Mouse (Mus musculus) 3134 (cell line): Measurements from ENCODE around the gene Atm.

Experiments
- DNase-seq: peaks from one replicate; pipeline ENCODE4 v3.0.0-alpha.2; 2011; ENCODE audit warnings: low spot score; ENCODE audit not compliant: insufficient read length; ENCODE audit errors: extremely low read depth

Gene Atm

DNA sequence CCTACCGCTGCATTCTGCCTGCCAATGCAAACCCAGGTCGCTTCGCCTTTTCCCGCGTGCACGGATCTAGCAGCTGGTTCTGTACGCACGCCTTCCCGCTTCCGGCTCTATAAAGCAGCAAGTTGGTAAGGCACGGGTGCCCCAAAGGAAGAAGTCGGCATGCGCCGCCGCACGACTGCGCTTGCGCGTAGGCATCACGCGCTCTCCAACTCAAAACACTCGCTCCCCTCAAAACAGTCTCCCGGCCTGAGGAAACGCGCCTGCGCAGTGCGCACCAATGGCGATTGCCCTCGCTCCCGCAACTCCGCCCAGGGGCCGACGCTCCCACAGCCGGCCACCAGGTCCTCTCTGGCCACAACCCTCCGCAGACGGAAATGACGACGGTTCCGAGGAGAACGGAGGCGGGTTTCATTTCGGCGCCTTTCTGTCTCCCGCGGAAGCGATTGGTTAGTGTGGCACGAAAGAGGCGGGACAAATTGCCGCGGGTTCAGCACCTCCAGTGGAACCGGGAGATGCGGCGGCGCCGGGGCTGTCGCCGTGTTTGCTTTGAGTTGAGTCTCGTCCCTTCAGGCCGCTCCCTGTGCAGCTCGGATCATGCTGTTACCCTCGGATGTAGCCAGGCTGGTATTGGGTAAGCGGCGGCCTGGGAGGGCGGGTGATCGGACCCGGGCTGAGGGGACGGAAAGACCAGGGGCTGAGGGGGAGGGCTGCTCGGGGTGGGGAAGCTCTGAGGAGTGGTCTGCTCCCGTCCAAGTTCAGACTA, at the start of gene Atm, which contains the start of gene Npat:
TSS of gene Atm (minus strand) at position 183 of the 763 bp plus-strand sequence.
TSS of gene Npat (plus strand) at position 490 of the 763 bp plus-strand sequence.
- DNase-seq: peak; percentile 100

DNA sequence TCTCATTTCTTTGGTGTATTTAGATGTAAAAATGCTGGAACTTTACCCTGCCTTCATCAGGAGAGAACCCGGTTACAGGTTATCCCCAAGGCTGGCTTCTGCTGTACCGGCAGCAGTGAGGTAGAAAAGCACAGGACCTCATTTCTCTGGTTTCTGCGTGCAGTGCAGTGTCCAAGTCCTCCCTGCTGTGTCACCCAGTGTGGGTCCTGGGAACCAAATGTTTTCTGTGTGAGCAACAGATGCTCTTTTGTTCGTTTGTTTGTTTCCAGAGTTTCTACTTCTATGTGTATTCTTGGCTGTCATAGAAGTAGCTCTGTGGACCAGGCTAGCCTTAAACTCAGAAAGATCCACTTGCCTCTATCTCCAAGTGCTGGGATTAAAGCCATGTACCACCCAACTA, 45.3 kb upstream of the Atm start:
- no peak for DNase-seq

DNA sequence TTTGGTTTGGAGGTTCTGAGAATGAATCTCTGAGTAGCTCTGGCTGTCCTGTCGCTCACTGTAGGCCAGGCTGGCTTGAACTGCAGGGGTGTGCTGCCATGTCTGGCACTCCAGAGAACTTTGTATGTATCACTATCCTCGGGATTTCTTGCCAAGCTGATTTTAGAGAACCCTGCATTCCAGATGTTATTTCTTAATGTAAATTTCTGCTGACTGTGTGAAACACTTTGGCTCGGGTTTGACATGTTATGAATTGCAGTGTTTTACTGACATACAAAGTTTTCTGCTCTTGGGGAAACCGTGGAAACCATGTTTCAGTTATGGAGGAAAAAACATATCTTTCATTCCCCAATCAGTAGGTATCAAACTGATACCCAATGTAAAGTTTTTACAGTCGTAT, 39.2 kb upstream of the Atm start:
- DNase-seq: no peak

DNA sequence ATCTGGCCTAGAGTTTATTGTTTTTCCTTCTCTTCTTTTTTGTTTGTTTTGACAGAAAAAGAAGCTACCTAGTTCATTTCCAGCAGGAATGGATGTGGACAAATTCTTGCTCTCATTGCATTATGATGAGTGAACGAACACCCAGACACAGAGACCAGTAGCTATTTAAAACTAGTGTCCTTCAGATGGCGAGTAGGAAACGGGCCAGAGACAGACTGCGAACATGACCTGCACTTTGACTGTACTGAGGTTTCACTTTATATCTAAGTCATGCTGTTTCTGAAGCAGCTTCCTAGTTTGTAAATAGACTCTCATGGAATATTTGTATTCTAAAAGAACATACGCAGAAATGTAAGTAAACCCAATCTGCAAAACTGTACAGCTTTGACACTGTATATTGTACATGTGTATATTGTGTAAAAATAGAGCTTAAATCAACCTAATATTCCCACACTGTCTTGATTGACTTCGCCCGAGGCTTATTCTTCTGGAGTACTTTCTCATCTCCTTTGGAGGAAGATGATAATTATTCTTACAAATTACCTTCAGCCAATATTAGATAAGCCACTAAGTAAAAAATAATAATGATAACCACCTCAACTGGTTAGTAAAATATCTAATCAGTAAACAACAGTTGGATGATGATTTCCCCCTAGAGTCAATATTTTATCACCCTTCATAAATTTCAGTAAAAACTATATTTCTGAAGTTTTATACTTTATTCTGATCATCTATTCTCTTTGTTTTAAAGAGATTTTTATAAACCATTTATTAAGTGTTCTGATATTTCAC, 36.2 kb upstream of the Atm start:
- no peak for DNase-seq

DNA sequence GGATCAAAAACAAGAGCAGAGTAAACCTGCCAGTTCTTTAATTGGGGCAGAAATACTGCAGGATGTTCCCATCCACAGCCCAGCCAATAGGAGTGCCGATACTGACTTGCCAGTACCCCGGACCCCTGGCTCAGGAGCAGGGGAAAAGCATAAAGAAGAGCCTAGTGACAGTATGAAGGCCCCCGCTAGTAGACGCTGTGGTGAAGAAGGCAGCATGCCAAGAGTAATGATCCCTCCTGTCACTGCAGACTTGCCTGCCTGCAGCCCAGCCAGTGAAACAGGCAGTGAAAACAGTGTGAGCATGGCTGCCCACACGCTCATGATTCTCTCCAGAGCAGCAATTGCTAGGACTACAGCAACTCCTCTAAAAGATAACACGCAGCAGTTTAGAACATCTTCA, 34.1 kb upstream of the Atm start:
- no peak for DNase-seq

DNA sequence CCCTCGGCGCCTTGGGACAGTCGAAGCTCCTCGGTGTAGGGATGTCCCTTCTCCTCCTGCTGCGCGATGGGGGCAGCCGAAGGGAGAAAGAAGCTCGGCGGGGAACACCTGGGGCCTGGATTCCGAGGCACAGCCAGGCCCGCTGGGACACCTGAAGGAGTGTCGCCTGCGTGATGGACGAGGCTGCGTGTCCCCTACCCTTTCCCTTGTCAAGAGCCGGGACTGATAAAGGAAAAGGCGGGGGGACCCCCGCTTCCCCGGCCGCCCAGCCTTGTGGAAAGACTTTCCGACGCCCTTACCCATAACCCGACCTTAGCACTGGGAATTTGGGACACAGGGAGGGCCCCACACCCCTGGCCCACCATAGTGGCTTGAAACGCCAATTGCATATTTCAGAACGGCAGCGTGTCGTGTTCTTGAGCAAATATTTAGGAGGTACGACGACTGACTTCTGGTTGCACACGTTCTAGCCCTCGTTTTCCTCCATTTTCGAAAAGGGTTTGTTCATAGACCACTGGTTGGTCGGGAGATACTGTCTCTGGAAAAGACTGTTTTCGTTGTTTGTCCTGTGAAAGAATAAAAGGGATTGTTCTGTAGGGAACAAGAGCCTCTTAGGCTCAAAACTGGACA, 911 bp upstream of the Atm start:
- DNase-seq: no peak

DNA sequence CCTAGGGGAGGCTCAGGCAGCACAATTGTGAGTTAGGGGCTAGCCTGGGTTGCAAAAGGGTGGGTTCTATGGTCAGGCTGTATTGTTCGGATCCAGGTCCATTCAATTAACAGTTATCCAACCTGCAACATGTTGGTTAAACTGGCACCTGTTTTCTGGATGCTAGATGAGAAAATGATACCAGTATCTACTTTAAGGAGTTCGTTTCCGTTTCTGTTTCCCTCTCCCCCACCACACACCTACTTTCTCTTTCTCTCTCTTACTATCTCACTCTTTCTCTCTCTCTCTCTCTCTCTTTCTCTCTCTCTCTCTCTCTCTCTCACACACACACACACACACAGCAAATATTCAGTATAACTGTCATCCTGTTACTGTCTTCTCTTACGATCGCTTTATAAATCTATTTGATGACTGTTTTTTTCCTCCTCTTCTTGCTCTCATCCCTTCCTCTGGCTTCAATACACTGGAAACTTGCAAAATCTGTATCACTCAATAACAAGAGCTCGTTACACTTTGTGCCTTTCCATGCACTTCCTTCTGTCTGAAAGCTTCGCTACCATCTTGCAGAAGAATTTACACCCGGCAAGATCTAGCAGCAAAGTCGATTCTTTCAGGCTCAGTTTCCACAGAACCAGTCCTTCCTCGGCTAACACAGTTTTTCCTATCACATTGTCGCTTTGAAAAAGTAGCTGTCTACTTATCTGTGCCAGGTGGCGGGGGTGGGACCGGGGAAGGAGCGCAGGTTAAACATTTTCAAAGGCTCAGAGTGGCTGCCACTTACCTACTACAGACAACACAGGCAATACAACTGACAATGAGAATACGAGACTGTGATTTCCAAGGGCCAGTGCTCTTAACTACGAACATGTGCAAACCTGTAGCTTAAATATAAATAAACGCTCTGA, 872 bp downstream of the Atm start:
- DNase-seq: peak; percentile 23

DNA sequence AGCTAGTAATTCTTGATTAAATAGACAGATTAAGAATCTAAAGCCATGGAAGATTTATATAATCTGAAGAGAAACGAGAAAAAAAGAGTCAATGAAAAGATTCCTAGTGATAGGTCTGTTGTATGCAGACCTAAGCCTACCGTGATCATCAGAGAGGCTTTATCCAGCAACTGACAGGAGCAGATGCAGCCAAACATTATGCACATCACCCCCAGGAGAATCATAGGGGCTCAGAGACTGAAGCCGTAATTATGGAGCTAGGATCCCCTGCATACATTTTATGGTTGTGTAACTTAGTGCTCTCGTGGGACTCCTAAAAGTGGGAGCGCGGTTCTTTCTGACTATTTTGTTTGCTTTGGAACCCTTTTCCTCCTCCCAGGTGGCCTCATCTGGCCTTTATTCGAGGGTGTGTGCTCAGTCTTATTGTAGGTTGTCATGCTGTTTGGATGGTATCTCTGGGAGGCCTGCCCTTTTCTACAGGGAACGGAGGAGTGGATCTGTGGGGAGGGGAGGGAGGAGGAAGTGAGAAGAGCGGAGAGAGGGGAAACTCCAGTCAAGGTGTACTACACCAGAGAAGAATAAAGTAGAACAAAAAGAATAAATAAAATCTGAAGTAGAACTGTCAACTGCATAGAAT, 19.0 kb downstream of the Atm start:
- DNase-seq: no peak

DNA sequence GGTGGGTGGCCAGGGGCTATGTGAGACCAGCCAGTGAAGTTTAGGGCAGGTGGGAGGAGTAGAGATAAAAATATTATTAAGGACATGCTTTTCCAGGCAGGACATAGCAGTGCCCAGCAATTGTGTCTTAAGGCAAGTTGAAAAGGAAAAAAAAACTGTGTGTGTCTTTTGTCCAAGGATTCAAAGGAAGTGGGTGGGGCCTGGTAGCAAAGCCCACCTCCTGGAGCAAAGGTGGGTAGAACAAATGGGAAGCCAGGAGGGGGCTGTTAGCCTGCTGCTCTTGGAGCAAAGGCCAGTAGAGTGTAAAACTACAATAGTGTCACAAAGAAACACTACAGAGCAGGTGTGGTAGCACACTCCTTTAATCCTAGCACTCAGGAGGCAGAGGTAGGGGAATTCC, 22.4 kb downstream of the Atm start:
- DNase-seq: no peak

DNA sequence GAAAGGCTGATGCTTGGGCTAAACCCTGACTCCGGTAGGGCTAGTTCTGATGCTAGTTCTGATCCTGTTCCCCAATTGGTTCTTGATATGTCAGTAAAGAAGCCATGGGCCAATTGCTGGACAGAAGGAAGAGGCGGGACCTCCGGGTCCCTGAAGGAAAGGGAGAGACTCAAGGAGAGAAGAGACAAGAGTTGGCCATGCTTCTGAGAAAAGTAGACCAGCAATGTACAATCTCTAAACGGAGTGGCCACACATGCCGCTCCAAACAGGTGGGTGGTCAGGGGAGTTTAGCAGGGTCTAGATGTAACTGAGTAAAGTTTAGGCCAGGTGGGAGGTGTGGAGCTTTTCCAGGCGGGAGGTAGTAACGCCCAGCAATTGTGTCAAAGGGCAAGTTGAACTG, 28.5 kb downstream of the Atm start:
- no peak for DNase-seq

DNA sequence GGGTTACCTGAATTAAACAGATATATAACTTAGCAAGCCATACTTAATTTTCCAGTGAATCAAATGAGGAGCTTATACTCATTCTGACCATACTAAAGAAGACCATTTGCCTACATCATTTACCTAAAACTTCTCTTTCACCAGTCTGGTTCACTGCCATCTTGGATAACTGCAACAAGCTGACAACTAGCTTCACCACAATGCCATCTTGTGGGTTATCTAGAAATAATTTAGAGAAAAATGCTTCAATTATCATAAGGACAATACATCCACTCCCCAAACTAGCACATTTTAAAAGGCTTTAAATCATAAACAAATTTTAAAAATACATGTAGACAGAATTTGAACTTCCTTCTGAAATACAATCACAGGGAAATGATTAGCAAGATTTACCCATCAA, 50.7 kb downstream of the Atm start:
- DNase-seq: no peak

DNA sequence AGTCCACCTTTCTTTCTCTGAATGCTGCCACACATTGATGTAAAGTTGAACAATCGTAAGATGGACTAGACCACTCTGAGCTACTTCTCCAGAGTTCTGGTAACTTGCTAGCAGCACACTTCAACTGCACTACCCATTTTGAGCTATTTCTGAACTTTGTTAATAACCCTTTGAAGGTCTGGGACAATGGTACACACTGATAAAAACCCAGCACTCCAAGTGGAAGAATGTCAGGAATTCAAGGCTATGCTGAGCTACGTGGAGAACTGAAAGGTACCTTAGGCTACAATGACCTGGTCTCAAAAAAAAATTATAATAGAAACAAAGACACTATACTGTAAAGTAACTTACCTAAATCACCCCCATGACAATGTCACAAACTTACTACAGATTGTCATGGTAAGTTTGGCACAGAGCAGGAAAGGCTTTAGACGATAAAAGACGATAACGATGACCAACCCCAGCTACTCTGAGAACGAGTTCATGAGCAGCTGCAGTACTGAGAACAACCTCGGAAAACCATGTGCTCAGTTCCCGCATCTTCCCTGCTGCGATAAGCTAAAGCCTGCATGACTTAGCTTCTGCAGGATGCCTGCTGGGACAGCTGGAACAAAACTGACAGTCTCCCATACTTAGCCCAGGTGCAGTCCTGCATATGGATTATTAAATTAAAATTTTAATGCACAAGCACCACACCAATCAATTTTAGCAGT, 63.6 kb downstream of the Atm start:
- DNase-seq: no peak

DNA sequence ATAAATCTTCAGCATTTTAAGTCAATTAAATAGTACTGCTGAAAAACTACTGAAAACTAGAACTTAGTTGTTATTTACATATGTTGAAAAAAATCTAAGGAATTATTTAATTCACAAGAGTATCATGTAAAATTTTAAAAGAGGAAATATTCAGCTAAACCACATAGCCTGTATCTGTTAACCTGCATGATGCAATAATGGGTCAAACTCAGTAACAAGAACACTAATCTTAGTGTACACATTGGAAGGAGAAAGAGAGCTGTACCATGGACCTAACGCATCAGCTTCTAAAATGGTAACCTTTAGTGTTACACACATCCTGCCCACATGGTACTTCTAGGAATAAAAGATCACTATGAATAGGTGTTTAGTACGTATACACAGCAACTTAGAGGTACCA, 84.5 kb downstream of the Atm start:
- DNase-seq: no peak

DNA sequence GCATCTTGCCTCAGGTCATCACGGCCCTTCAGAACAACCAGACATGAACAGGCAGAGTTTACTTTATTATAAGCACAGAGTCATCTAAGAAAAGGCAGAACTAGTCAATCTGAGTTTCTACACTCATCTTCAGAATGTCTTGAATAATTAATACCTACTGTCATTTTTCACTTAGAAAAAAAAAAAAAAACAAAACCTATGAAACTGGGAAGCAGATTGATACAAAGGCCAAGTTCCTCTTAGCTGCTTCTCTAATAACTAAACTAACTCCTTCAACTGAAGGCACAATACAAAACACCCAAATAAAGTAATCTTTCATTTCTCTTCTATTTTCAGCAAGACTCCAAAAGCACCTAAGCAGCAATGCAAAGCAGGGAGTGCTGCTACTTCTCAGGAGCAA, 85.9 kb downstream of the Atm start:
- DNase-seq: no peak

DNA sequence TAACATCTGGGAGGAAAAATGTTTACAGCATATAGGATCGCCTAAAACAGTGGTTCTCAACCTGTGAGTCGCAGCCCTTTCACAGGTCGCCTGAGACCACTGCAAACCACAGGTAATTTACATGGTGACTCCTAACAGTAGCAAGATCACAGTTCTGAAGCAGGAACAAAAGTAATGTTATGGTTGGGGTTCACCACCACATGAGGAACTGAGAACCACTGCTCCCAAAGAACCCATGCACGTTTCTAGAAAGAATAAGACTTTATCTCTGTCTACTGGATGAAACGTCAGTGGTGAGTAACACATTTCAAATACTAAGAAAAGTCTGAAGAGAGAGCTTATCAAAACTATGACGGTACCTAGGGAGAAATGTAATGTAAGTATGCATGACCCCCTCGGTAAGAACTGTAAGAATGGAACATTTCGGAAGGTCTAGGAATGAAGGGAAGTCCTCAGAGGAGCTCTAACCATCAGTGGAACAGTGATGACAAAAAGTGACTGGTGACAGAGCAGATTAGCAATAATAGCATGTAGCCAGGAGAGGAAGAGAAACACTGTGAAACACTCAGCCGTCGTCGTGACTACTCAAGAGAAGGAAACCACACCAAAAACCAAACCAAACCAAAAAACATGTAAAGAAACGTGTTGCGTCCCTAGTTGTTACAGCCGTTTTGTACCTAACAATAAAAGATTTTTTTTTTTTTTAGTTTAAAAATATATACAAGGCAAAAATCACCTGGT, 100.5 kb downstream of the Atm start:
- no peak for DNase-seq

DNA sequence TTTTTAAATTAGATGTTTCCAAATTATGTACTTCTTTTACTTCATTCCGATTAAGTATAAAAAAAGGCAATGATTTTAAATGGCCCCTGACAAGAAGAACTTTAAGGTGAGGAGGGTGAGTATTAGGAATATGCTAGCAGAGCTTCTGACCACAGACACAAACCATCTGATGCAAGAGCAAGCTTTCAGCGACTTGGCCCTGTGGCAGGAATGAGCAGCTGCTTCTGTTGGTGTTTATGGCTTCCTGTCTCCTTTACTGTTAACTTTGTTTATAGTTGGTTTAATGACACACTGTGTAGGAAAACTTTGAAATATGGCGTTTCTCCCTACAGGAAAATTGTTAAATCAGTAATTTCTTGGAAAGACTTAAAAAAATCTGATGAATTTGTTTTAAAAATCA, 108.9 kb downstream of the Atm start:
- no peak for DNase-seq

DNA sequence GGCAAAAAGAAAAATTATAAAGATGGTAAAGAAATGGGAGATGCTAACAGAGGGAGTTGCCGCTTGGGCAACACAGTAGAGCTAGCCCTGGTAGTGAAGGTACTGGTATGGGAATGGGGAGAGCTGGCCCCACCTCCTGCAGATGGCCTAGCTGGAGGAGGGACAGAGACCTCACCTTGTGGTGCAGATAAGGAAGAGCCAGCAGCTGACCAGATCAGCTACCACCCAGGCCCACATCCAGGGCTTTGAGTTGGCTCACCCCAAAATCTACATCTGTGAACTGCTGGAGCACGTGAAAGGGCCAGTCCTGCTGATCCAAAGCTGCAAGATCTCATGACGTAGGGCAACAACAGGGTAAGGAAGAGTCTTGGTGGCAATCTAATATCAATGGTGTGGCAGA, 109.8 kb downstream of the Atm start:
- no peak for DNase-seq

DNA sequence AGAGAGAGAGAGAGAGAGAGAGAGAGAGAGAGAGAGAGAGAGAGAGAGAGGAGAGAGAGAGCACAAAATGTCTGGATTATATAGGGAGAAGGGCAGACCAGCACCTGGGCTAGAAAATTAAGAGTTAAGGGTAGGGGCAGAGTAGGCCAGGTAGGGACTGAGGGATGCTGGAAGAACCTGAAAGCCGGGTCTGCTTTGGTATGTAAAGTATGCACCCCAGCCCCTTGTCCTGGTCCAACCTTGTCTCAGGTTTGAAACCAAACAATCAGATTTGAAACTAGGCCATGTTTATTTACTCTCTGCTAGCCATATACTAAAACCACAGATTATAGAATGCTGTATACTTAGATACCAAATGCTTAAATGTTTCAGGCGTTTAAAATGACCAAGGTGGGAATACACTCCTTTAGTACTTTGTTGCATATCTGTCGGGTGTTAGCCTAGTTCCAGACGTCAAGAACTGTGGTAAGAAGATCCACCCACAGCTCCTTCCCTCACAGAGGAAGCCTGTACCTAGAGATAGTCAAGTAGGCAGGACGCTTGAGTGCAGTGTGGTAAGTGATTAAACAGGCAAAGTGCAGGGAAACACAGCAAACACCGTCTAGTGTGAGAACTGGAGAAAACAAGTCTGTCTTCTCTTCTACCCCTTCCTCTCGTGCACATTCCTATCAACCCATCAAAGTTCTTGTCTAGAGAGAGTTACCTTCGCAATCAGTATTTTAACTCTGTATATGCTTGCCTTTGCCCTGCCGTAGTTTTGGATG, 114.2 kb downstream of the Atm start:
- no peak for DNase-seq
